Mouse (Mus musculus) lung, embryonic 14.5 days (tissue): ENCODE measurements around the gene Stag1. TPM values are rescaled to one million over a fixed set of nuclear protein-coding genes. Genes with fewer than 3 reads are reported as not detected.
A peak's percentile ranks its signal among the peaks of the same experiment; 100 is the strongest.

Experiments used
- ATAC-seq: fragments of 200-750 bp; cut with Nextera tagmentation; 2 replicates; pipeline ENCODE4 v1.8.0; 2017; ENCODE audit warnings: mild to moderate bottlenecking, moderate TSS enrichment, moderate library complexity; ENCODE audit not compliant: insufficient read depth
- DNase-seq: peaks from one replicate; pipeline ENCODE4 v3.0.0-alpha.2; 2015
- H3K27ac ChIP-seq: fragments of 300-500 bp; sonication (generic); 2 replicates; pipeline ENCODE4 v1.5.1; 2014; ENCODE audit warnings: low read depth, mild to moderate bottlenecking, moderate library complexity
- H3K27me3 ChIP-seq: fragments of 300-500 bp; sonication (generic); 2 replicates; pipeline ENCODE4 v1.6.1; 2014; ENCODE audit warnings: low read length, control low read depth; ENCODE audit not compliant: insufficient read depth
- H3K36me3 ChIP-seq: fragments of 300-500 bp; sonication (generic); 2 replicates; pipeline ENCODE4 v1.6.1; 2014; ENCODE audit warnings: control low read depth; ENCODE audit not compliant: insufficient read depth
- H3K4me1 ChIP-seq: fragments of 300-500 bp; sonication (generic); 2 replicates; pipeline ENCODE4 v1.6.1; 2014; ENCODE audit warnings: antibody characterized with exemption, control low read depth; ENCODE audit not compliant: insufficient read depth
- H3K4me2 ChIP-seq: fragments of 300-500 bp; sonication (generic); 2 replicates; pipeline ENCODE4 v1.6.1; 2014; ENCODE audit warnings: mild to moderate bottlenecking
- H3K4me3 ChIP-seq: fragments of 300-500 bp; sonication (generic); 2 replicates; pipeline ENCODE4 v1.5.1; 2014; ENCODE audit warnings: low read depth, low read length
- H3K9ac ChIP-seq: fragments of 300-500 bp; sonication (generic); 2 replicates; pipeline ENCODE4 v1.6.1; 2014
- H3K9me3 ChIP-seq: fragments of 300-500 bp; sonication (generic); 2 replicates; pipeline ENCODE4 v1.6.1; 2016; ENCODE audit warnings: low read depth, low read length, control low read depth
- CTCF ChIP-seq: IDR thresholded peaks from 2 replicates; pipeline ENCODE4 v1.5.1; 2016; ENCODE audit warnings: antibody characterized with exemption, low read depth
- WGBS: fragments of 180-500 bp; shearing (Covaris S2); extraction: QIAGEN DNeasy Blood & Tissue Kit; methylation state at CpG from one replicate; pipeline ENCODE4 v1.1.7; 2014; 5-methylcytosine and 5-hydroxymethylcytosine counted together
- polyA plus RNA-seq: library from polyadenylated mRNA; unstranded; fragments of >200 nt; fragmentation: Nextera tagmentation; extraction: Ambion mirVana; gene quantifications from 2 replicates; pipeline ENCODE4 v1.2.1, GENCODE M21; 2014

The Stag1 gene
- polyA plus RNA-seq, 1 experiment from 2014 or later, result 48.4 TPM

DNA sequence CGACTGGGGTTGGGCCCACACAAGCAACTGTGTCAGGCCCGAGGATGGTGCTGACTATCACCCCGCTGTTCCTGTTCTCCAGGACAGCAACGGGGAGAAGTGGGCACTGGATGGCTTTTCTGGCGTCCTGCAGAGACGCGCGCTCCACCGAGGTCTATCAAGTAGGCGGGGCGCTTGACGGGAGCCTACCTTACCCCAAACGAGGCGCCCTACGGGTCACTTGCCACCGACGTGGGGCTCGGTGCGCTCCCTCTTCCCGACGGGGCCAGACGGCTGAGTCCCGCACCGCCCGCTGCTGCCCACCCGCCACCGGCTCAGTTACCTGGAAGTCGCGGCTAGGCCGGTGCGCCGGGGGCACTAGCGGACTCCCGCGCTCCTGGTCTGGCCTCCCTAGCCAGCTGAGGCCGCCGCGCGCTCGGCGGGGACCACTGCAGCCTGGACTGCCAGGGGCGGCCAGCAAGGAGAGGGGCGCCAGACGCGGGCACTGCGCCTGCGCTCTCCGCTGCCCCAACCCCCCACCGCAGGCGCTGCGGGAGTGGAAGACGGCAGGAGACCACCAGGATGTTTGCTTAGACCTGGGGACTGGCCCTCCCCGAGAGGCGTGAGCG is 26.9 kb upstream of the Stag1 start, which contains the start of gene Slc35g2:
Slc35g2 (minus strand) TSS at position 465 of the 608 bp plus-strand sequence.
- peak; percentile 78 for ATAC-seq
- Histone ChIP-seq H3K4me3 (peak within 1 kb of the TSS; percentile 64), H3K4me1 (peaks cover 10% of the 10 kb centered on the region; the same call in 1 of the 2 replicates), H3K9ac (peak within 1 kb of the TSS; percentile 65), H3K36me3 (no peaks in the 10 kb centered on the region), H3K27ac (peak within 1 kb of the TSS; percentile 24; the same call in 1 of the 2 replicates), H3K4me2 (peak within 1 kb of the TSS; percentile 90), H3K27me3 (no peaks in the 10 kb centered on the region), H3K9me3 (no peaks in the 10 kb centered on the region)
- DNase-seq, result peak; percentile 76
- under 1% methylated on average over 55 of the region's 55 CpGs for WGBS
- 0 out of 2 replicates have a peak, but pooled peaks have one; percentile 14 for TF ChIP-seq CTCF

DNA sequence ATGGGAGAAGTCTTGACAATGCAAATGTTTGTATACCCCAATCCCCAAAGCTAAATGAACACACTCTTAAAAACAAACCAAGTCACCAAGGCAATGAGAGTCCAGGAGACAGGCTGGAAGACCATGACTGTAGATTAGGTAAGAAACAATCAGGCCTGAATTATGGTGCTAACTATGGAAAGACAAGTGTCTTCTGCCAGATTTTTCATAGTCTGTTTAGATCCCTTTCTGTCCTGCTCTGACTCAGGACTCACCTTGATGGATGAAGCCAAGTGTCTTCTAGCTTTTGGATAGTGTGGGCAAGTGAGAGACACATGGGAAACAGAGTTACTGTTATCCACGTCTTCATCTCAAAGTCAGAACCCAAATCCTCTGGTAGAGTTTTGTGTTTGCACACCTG is 26.1 kb upstream of the Stag1 start:
- Histone ChIP-seq H3K4me3 (peak overlapping the region; percentile 64; the same call in 1 of the 2 replicates), H3K27ac (no peak overlapping the region), H3K4me2 (peak overlapping the region; percentile 90), H3K9me3 (no peaks in the 10 kb centered on the region), H3K27me3 (no peaks in the 10 kb centered on the region), H3K36me3 (no peaks in the 10 kb centered on the region), H3K9ac (peak overlapping the region; percentile 65; the same call in 1 of the 2 replicates), H3K4me1 (peaks cover 10% of the 10 kb centered on the region; the same call in 1 of the 2 replicates)
- no peak for TF ChIP-seq CTCF
- ATAC-seq, result no peak
- DNase-seq, result no peak
- 67% methylated on average over 1 of the region's 1 CpGs for WGBS

- Histone ChIP-seq H3K9me3 (no peaks in the 10 kb centered on the region), H3K4me1 (peaks cover 10% of the 10 kb centered on the region; the same call in 1 of the 2 replicates), H3K27me3 (no peaks in the 10 kb centered on the region), H3K27ac (no peak overlapping the region), H3K36me3 (no peaks in the 10 kb centered on the region), H3K9ac (no peak overlapping the region), H3K4me2 (no peak overlapping the region), H3K4me3 (no peak overlapping the region)
- DNase-seq (peak; percentile 76), ATAC-seq (no peak)
- 48% methylated on average over 2 of the region's 2 CpGs for WGBS
- no peak for TF ChIP-seq CTCF
Measured at GRCm38 (mm10) chr9:100573300-100573699, 24.3 kb upstream of the Stag1 start.

DNA sequence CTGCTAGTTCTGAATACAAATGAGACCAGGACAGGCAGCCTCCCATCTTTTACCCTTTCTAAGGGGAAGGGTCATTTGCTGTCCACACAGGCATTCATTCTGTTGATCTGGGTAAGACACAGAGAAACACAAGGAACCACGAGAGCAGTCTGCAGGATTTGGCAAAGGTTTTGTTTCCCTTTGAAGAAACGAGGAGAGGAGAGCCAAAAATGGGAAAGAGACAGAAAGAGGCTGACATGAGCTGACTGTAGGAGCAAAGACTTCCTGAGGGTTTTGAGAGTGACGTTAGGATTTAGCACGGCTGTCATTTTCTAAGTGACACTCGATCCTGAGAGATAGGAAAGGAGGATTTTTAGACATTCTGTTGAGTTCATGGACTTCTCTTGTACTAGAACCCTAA is 23.7 kb upstream of the Stag1 start:
- no peaks in the 10 kb centered on the region for H3K27me3 ChIP-seq
- no peak for ATAC-seq
- H3K4me1 ChIP-seq, result peaks cover 10% of the 10 kb centered on the region; the same call in 1 of the 2 replicates
- no peak for TF ChIP-seq CTCF
- H3K9me3 ChIP-seq, result no peaks in the 10 kb centered on the region
- 32% methylated on average over 5 of the region's 5 CpGs for WGBS
- H3K9ac ChIP-seq, result no peak overlapping the region
- no peak overlapping the region; the same call in 1 of the 2 replicates for H3K27ac ChIP-seq
- DNase-seq, result peak; percentile 59
- H3K4me3 ChIP-seq, result no peak overlapping the region
- H3K4me2 ChIP-seq, result no peak overlapping the region
- no peaks in the 10 kb centered on the region for H3K36me3 ChIP-seq

DNA sequence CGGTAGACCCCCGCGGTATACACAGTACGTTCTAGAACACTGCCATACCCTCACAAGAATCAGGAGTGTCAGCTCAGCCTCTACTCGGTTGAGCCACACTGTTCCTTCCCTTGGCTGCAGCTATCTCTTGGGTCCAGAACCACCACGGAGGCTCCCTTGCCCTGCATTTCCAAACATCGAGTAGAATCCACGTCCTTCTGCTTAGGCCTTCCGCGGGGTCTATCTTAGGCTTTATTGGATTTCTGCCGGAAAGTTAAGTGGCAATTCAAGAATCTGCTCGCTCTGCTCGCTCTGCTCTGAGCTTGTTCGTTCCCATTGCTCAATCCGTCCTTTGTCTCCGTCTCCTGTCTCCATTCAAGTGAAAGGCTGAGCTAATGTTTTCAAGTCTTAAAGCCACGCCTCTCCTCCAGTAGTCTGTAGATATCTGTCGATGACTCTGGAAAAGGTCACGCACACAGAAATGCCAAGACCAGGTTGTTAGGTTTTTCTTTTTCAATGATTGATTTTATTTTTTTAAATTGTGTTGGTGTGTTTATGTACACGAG is 17.3 kb upstream of the Stag1 start:
- no peak for TF ChIP-seq CTCF
- Histone ChIP-seq H3K4me3 (no peak overlapping the region), H3K9ac (no peak overlapping the region), H3K4me1 (no peaks in the 10 kb centered on the region), H3K9me3 (no peaks in the 10 kb centered on the region), H3K36me3 (no peaks in the 10 kb centered on the region), H3K4me2 (0 out of 2 replicates have a peak overlapping the region, but pooled peaks have one; percentile 1), H3K27ac (peak overlapping the region; percentile 61; the same call in 1 of the 2 replicates), H3K27me3 (no peaks in the 10 kb centered on the region)
- DNase-seq, result peak; percentile 52
- no peak for ATAC-seq
- 54% methylated on average over 20 of the region's 20 CpGs for WGBS

- no peak overlapping the region for H3K4me3 ChIP-seq
- H3K9ac ChIP-seq, result no peak overlapping the region
- H3K4me2 ChIP-seq, result no peak overlapping the region
- DNase-seq (peak; percentile 69), ATAC-seq (peak; percentile 36; the same call in 1 of the 2 replicates)
- TF ChIP-seq CTCF, result no peak
- no peaks in the 10 kb centered on the region for H3K27me3 ChIP-seq
- H3K9me3 ChIP-seq, result no peaks in the 10 kb centered on the region
- WGBS, result 46% methylated on average over 13 of the region's 13 CpGs
- H3K36me3 ChIP-seq, result no peaks in the 10 kb centered on the region
- no peaks in the 10 kb centered on the region for H3K4me1 ChIP-seq
- peak overlapping the region; percentile 63; the same call in 1 of the 2 replicates for H3K27ac ChIP-seq
Measured at GRCm38 (mm10) chr9:100581543-100582492, 15.8 kb upstream of the Stag1 start.
